Mouse (Mus musculus) cerebellum, adult 8-10 months (tissue): ENCODE data around the gene Cdhr3.
A peak's percentile ranks its signal among the peaks of the same experiment; 100 is the strongest.

ENCODE experiments used
- DNase-seq: peaks from one replicate; pipeline ENCODE4 v3.0.0; 2022

Cdhr3 gene

GRCm38 (mm10) chr12:33034343-33035088 is 58.2 kb downstream of the Cdhr3 start:
- no peak for DNase-seq

DNA sequence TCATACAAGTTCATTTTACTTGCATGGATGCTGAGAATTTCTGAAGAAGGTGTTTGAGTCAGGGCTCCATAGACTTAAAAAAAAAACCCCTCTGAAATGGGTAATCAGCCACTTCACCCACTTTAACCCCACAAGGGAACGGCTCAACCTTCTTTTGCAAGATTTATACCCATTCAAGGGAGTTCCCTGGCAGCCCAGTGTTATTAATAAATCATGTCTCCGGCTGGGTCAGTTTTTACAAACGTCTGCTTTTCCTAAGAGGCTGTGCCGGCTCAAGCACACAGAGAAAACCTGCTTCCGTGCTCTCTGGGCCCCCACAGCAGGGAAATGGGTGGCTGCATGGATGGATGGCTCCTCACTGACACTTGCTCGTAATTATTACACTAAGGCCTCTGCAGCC is 59.5 kb downstream of the Cdhr3 start:
- DNase-seq = no peak

DNA sequence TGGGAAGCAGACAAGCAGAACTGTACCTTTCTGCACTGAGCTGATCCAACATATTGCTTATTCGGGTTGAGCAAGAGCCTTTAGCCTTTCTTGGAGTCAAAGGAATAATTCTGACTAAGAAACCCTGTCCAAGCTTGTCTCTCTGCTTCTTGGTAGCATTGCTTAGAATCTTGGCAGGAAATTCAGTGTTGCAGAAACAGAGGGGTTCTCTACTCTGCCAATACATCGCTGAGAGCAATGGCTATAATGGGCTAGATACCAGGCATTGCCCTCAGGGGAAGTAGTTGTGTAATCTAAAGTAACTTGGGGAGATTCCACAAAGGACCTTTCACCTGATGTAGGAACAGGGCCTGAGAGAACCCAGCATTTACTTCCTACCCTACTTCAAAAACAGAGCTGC is 62.1 kb downstream of the Cdhr3 start:
- DNase-seq = no peak

DNA sequence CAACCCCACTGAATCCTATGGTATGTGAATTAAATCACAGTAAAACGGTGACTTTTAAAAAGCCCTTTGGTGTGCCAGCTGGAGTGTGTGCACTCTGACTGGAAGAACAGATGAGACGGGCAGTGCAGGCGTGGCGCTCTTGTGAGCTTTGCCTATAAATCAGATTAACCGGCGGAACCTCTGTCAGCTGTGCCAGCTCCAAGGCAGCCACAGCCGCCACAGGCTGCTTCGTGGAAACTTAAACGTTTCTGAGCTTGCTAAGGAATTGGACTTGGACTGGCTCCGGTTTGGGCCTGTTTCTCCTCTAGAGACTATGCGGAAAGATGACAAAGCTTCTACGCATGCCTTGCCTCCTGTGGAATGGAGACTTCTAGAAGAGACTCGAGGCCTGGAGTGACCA is 62.6 kb downstream of the Cdhr3 start:
- DNase-seq = no peak

DNA sequence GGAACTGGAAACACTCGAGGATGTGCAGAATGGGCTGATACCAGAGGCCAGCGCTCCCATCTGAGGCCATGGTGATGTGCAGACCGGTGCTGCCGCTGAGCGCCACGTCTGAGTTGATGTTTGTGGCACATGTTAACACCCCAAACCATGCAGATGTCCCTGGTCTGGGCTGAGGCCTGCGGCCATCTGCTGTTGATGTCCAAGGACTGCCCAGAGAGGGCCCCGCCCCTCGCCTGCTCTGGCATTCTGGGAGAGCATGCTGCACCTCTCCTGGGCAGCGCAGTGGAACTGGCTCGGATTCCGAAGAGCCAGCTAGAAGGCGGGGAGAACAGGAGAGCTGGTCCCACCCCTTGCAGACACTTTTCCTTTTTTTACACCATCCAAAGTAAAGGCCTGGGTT is 64.0 kb downstream of the Cdhr3 start:
- no peak for DNase-seq

DNA sequence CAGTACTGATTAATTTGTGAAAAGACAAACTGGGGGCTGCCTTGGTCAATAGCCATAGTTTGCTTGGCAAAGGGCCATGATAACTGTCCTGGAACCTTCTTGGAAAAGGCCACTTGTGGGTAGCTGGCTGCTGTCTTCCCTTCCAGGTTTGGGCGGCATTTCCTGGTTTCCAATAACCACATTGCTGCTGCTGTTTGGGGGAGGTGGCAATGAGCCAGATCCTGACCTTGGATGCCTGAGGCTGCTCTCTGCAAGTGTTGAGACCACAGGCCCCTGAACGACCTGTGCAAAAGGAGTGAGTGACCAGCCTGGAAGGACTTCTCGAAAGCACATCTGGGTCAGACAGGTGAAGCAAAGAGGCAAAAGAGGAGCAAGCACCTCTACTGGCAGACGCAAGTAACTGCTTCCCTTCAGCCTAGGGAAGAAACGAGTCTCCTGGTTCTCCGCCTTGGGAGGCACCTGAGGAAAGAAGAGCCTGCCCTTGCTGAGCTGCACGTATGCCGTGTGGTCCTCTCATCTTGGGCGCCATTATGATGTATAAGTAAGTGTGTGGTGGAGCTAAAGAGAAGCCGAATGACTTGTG is 64.5 kb downstream of the Cdhr3 start:
- DNase-seq = no peak

GRCm38 (mm10) chr12:33027093-33027492 is 65.6 kb downstream of the Cdhr3 start:
- peak; percentile 74 for DNase-seq

DNA sequence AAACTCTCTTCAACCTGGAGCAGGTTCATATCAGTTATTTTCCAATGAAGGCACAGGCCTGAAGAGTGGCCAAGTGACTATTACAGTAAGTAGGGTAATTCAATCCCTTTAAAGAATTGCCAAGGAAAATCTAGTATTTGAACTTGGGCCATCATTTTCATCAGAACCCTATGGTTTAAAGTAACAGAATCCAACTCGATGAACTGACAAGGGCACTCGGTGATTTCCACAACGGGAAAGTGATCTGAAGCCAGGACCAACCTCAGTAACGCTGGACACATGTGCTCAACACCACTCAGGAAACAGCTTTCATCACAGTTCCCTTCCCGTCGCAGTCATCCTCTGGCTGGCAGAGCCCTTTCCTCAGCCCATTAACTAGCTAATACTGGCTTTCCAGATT is 68.2 kb downstream of the Cdhr3 start:
- DNase-seq = no peak

DNA sequence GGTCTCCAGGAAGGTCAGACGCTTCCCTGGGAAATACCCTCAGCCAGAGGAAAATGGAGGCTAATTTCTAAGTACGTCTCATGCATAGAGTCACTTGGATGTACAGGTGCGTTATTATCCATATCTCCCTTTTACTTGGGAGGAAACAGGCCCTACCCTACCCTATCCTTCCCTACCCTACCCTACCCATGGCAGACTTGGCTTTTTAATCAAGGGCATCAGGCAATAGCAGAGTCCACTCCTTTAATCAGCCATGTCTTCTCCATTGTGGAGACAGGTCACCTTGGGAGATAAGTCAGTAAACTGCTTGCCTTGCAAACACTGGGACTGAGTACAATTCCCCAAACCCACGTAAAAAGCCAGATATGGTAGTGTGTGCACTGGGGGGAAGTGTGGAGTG is 70.9 kb downstream of the Cdhr3 start:
- DNase-seq = no peak

GRCm38 (mm10) chr12:33021140-33021539 is 71.5 kb downstream of the Cdhr3 start:
- DNase-seq = no peak

- DNase-seq = no peak
These were observed 72.7 kb downstream of the Cdhr3 start for GRCm38 (mm10) chr12:33020011-33020410.

DNA sequence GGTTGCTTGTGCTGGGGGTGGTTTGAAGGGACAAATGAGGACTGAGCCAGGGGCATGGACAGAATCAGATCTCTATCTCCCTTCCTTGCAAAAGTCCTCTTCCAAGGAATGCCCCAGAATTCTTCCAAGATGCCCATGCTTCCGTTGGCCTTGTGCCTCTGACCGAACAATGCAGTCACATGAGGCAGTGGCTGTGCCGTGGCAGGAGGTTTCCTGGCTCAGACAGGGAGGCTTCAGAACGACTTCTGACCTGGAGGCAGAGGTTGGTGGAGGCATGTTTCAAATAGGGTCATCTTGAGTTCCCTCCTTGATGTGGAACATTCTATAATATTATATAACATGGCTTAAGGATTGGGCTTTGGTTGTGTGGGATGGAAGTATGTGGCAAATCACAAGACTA is 74.1 kb downstream of the Cdhr3 start:
- no peak for DNase-seq

- DNase-seq = no peak
These were observed 75.6 kb downstream of the Cdhr3 start for GRCm38 (mm10) chr12:33016824-33017705.

- no peak for DNase-seq
These were observed 77.6 kb downstream of the Cdhr3 start for GRCm38 (mm10) chr12:33015103-33015502.

DNA sequence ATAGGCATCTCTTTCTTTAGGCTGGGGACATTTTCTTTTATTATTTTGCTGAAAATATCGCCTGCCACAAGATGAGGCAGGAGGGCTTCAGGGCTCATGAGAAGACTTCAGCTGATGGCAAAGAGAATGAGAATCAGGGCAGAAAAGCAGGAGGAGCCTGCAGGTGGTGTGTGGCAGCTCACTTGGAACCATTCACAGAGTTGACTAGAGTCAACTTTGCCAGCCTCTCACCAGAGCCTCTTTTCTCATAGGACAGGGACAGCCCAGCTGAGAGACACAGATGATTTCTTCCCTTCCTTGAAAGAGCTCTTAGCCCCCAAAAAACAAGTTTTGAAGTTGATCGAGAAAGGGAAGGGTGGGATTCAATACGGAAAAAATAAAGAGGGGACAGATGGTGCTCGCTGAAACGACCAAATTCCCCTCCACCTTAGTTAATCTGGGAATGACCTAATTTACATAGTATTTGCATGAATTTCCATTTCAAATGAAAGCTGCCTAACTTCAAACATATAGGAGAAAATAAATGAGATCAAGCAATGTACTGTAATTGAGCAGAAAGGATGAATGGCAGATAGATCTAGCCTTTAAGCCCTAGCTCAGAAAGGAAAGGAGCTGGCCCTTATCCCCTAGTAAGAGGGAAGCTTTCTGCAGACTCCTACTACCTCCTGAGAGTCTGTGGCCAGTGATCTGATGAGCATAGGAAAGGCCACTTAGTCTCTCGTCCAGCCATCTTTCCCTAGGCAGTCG is 78.5 kb downstream of the Cdhr3 start:
- DNase-seq = no peak

GRCm38 (mm10) chr12:33010026-33010425 is 82.6 kb downstream of the Cdhr3 start:
- DNase-seq = no peak

DNA sequence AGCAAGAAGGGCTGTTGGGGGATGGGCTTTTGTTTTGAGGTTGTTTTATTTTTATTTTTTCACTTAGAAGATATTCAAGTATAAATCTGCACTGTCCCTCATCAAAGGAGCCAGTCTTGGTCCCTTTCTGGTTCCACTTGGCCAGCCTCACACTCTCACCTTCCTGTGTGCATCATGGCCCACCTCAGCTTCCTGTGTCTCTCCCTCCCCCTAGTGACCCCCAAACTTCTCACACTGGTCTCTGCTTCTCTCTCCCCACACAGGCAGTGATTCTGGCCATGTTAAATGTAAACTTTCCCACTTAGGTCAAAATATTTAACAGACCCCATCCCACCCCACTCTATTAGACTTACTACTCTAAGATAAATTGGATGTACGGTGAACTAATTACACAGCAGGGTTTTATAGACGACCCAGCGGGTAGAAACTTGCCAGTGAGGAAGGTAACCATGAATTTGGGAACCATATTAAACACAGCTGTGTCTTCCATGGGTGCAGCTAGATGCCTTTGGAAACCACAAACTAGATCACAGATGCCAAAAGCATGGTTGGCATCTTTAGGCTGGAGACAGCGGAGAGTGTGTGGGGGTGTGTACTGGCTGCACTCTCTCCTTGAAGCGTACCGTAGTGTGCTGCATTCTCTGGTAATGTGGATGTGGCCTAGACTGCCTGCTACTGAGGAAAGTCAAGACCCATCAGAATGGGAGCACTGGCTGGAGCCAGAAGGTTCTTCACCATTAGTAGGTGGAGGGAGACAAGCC is 83.3 kb downstream of the Cdhr3 start:
- no peak for DNase-seq

DNA sequence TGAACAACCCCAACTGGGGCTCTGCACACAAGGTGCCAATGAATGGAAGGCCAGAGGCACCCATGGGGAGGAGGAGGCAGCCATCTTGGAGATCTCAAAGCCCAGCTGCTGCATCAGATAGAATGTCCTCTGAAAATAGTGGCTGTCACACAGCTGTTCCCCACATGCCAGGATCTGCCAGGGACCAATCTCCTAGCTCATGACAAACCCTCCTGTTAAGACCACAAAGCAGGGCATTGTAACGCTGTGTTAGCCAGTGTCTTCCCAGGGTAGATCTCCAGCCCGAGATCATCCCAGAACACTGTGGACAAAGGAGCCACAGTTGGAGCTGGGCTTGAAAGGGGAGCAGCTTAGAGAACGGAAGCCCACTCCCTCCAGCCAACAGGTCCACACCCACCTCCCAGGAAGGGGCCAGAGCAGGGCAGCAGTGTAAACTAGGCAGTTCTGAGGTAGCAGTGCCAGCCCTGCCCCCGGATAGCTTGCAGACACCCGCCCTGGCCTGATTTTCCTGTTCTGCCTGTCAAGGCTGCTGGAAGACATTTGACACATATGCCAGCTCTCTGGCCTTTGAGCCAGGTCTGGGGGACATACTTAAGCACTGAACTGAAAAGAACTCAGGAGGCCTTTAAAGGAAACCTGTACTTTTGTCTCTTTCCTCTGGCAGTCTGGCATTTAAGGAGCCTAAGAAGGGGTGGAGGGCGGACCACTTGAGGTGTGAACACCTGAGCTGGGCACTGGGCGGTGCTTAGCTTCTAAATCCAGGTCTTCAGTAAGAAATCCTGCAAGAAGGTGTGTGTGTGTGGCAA is 84.2 kb downstream of the Cdhr3 start:
- no peak for DNase-seq

GRCm38 (mm10) chr12:33007176-33007575 is 85.5 kb downstream of the Cdhr3 start:
- DNase-seq = no peak

GRCm38 (mm10) chr12:33005858-33006257 is 86.8 kb downstream of the Cdhr3 start:
- no peak for DNase-seq

DNA sequence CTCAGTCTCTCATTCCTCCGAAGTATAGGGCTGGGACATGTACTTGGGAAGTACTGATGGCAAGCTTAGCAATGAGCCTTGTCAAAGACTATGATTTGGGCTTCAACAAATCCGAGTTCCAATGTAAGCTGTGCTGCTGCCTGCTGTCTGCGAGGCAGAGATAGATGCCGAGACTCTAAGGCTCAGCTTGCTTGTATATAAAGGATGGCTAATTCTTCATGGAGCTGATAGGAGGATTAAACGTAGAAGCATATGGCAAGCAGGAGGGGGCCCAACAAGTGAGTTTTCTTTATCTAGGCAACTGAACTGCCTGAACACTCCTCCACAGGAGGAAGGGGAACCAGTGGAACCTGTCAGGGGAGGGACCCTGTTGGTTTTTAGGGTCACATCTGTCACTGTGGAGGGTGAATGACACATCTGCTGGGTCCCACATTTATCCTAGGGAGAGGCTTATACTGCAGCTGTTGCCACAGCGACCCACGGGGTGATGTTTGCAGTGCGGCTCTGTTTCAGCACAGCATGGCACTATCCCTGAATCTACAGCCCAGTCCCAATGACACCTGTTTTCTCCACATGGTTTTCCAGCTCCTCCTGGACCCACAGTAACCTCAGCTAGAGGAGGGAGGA is 89.2 kb downstream of the Cdhr3 start:
- no peak for DNase-seq
